Mouse (Mus musculus) hindbrain, embryonic 11.5 days (tissue): ENCODE measurements around the gene Rtp3. TPM values are rescaled to one million over a fixed set of nuclear protein-coding genes. Genes with fewer than 3 reads are reported as not detected.

Experiments used
- ATAC-seq: fragments of 200-750 bp; cut with Nextera tagmentation; 2 replicates; pipeline ENCODE4 v1.8.0; 2017; ENCODE audit warnings: mild to moderate bottlenecking, moderate TSS enrichment, moderate library complexity; ENCODE audit not compliant: low FRiP score
- DNase-seq: peaks from one replicate; pipeline ENCODE4 v3.0.0-alpha.2; 2015; ENCODE audit warnings: low spot score
- H3K27ac ChIP-seq: fragments of 300-500 bp; sonication (generic); 2 replicates; pipeline ENCODE4 v1.5.1; 2014; ENCODE audit warnings: mild to moderate bottlenecking, low read depth, low read length
- H3K27me3 ChIP-seq: fragments of 300-500 bp; sonication (generic); 2 replicates; pipeline ENCODE4 v1.6.1; 2014; ENCODE audit warnings: mild to moderate bottlenecking, low read length, moderate library complexity, mixed read lengths; ENCODE audit not compliant: control insufficient read depth, insufficient read depth
- H3K36me3 ChIP-seq: fragments of 300-500 bp; sonication (generic); 2 replicates; pipeline ENCODE4 v1.6.1; 2014; ENCODE audit warnings: mild to moderate bottlenecking, low read length, moderate library complexity, mixed read lengths; ENCODE audit not compliant: control insufficient read depth, insufficient read depth
- H3K4me1 ChIP-seq: fragments of 300-500 bp; sonication (generic); replicated peaks from 2 replicates; pipeline ENCODE4 v1.6.1; 2014; ENCODE audit warnings: low read length, mixed read lengths; ENCODE audit not compliant: control insufficient read depth, insufficient read depth
- H3K4me2 ChIP-seq: fragments of 300-500 bp; sonication (generic); replicated peaks from 2 replicates; pipeline ENCODE4 v1.6.1; 2014; ENCODE audit warnings: mild to moderate bottlenecking, low read depth, low read length
- H3K4me3 ChIP-seq: fragments of 300-500 bp; sonication (generic); 2 replicates; pipeline ENCODE4 v1.5.1; 2014; ENCODE audit warnings: low read depth, low read length
- H3K9ac ChIP-seq: fragments of 300-500 bp; sonication (generic); 2 replicates; pipeline ENCODE4 v1.6.1; 2014; ENCODE audit warnings: low read depth, low read length
- H3K9me3 ChIP-seq: fragments of 300-500 bp; sonication (generic); 2 replicates; pipeline ENCODE4 v1.6.1; 2016; ENCODE audit warnings: low read length; ENCODE audit not compliant: control insufficient read depth
- WGBS: fragments of 180-500 bp; shearing (Covaris S2); extraction: QIAGEN DNeasy Blood & Tissue Kit; methylation state at CpG from one replicate; pipeline ENCODE4 v1.1.7; 2014; 5-methylcytosine and 5-hydroxymethylcytosine counted together
- polyA plus RNA-seq: library from polyadenylated mRNA; unstranded; fragments of >200 nt; fragmentation: Nextera tagmentation; extraction: Ambion mirVana; gene quantifications from 2 replicates; pipeline ENCODE4 v1.2.1, GENCODE M21; 2014

The Rtp3 gene
- polyA plus RNA-seq, 1 experiment from 2014 or later: not detected

- H3K4me3 ChIP-seq: peak overlapping the region; percentile 49
- H3K4me1 ChIP-seq: no peaks in the 10 kb centered on the region
- peak; percentile 85 for DNase-seq
- no peak overlapping the region for H3K27ac ChIP-seq
- no peaks in the 10 kb centered on the region for H3K36me3 ChIP-seq
- peak overlapping the region; percentile 53 for H3K9ac ChIP-seq
- ATAC-seq: peak; percentile 76
- H3K4me2 ChIP-seq: peak overlapping the region; percentile 91
- 1% methylated on average over 44 of the region's 44 CpGs for WGBS
- no peaks in the 10 kb centered on the region for H3K9me3 ChIP-seq
- 0 out of 2 replicates have a peak, but pooled peaks cover 3% of the 10 kb centered on the region for H3K27me3 ChIP-seq
Measured at GRCm38 (mm10) chr9:110953550-110954461, 36.6 kb downstream of the Rtp3 start.

DNA sequence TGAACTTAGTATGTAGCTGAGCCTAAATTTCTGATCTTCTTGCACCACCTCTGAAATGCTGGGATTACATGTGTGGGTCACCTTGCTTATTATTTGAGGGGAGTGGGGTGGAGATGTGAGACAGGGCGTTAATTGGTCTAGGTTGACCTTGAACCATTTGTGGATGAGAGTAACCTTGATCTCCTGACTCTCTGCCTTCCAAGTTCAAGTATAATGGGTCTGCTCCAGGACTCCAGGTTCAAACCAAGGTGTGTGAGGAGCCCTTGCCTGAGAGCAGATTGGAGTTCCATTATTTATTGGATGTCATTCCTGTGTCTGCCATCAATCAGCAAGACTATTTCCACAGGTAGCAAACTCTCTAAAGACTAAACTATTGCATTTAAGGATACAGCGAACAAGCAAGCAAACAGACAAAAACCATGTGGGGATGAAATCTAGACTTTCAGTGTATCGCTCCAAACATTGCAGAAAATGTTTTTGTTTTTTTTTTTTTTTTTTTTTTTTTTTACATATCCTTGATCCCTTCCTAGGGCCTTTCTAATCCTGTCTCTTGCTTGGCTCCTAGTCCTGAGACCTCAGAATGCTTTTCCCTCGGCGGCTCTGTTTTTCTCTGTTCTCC is 37.3 kb downstream of the Rtp3 start:
- Histone ChIP-seq H3K27me3 (peaks cover 3% of the 10 kb centered on the region; the same call in 1 of the 2 replicates), H3K9me3 (no peaks in the 10 kb centered on the region), H3K9ac (peak overlapping the region; percentile 53), H3K36me3 (no peaks in the 10 kb centered on the region), H3K4me1 (no peaks in the 10 kb centered on the region), H3K27ac (no peak overlapping the region), H3K4me2 (peak overlapping the region; percentile 91), H3K4me3 (peak overlapping the region; percentile 49)
- ATAC-seq (no peak), DNase-seq (no peak)
- 44% methylated on average over 5 of the region's 5 CpGs for WGBS

- Histone ChIP-seq H3K9me3 (no peaks in the 10 kb centered on the region), H3K4me1 (no peaks in the 10 kb centered on the region), H3K36me3 (no peaks in the 10 kb centered on the region), H3K9ac (no peak overlapping the region), H3K27ac (no peak overlapping the region), H3K4me2 (no peak overlapping the region), H3K27me3 (peaks cover 8% of the 10 kb centered on the region), H3K4me3 (no peak overlapping the region)
- DNase-seq (no peak), ATAC-seq (no peak)
- WGBS: 53% methylated on average over 6 of the region's 6 CpGs
Measured at GRCm38 (mm10) chr9:110952398-110952797, 38.0 kb downstream of the Rtp3 start.

GRCm38 (mm10) chr9:110951866-110952265 is 38.5 kb downstream of the Rtp3 start:
- DNase-seq (no peak), ATAC-seq (no peak)
- Histone ChIP-seq H3K36me3 (no peaks in the 10 kb centered on the region), H3K27me3 (peaks cover 14% of the 10 kb centered on the region), H3K4me3 (no peak overlapping the region), H3K9me3 (no peaks in the 10 kb centered on the region), H3K9ac (no peak overlapping the region), H3K4me1 (no peaks in the 10 kb centered on the region), H3K4me2 (no peak overlapping the region), H3K27ac (no peak overlapping the region)
- 95% methylated on average over 13 of the region's 13 CpGs for WGBS

DNA sequence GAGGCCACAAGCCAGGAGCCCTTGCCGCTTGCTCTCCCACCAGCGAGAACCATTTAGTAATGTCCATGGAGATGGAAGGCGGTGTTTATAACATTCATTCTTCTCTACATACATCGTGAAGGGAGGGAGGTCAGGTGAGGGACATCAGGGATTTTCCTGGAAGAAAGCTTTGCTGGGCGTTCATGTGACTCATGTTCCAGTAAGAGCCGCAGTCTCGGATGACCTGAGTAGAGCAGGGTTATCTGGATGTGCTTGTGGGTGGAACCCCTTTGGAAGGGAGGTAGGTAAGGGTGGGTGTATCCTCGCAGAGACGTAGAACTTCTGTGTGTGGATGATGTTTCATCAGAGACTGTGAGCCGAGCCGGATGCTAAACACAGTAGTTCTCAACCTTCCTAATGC is 39.0 kb downstream of the Rtp3 start, which contains the start of gene Lrrc2:
TSS of gene Lrrc2 (plus strand) at position 149 of the 400 bp plus-strand sequence.
- Histone ChIP-seq H3K4me1 (0 out of 2 replicates have a peak, but pooled peaks cover 2% of the 10 kb centered on the region), H3K36me3 (no peaks in the 10 kb centered on the region), H3K27ac (no peak within 1 kb of the TSS), H3K4me2 (no peak within 1 kb of the TSS), H3K27me3 (peaks cover 18% of the 10 kb centered on the region), H3K4me3 (no peak within 1 kb of the TSS), H3K9me3 (no peaks in the 10 kb centered on the region), H3K9ac (no peak within 1 kb of the TSS)
- DNase-seq (no peak), ATAC-seq (no peak)
- 91% methylated on average over 11 of the region's 11 CpGs for WGBS

- 98% methylated on average over 3 of the region's 3 CpGs for WGBS
- Histone ChIP-seq H3K36me3 (no peaks in the 10 kb centered on the region), H3K4me3 (no peak overlapping the region), H3K4me1 (0 out of 2 replicates have a peak, but pooled peaks cover 2% of the 10 kb centered on the region), H3K9ac (no peak overlapping the region), H3K27ac (no peak overlapping the region), H3K4me2 (no peak overlapping the region), H3K9me3 (no peaks in the 10 kb centered on the region), H3K27me3 (peaks cover 26% of the 10 kb centered on the region)
- no peak for ATAC-seq
- no peak for DNase-seq
Measured at GRCm38 (mm10) chr9:110950109-110950508, 40.3 kb downstream of the Rtp3 start.

GRCm38 (mm10) chr9:110948813-110949310 is 41.5 kb downstream of the Rtp3 start:
- Histone ChIP-seq H3K4me3 (no peak overlapping the region), H3K36me3 (no peaks in the 10 kb centered on the region), H3K27me3 (peaks cover 34% of the 10 kb centered on the region), H3K4me2 (no peak overlapping the region), H3K4me1 (0 out of 2 replicates have a peak, but pooled peaks cover 2% of the 10 kb centered on the region), H3K9ac (no peak overlapping the region), H3K27ac (no peak overlapping the region), H3K9me3 (no peaks in the 10 kb centered on the region)
- DNase-seq (no peak), ATAC-seq (no peak)
- 66% methylated on average over 8 of the region's 8 CpGs for WGBS

GRCm38 (mm10) chr9:110947900-110948299 is 42.5 kb downstream of the Rtp3 start:
- no peaks in the 10 kb centered on the region for H3K9me3 ChIP-seq
- no peak overlapping the region for H3K27ac ChIP-seq
- H3K27me3 ChIP-seq: peaks cover 34% of the 10 kb centered on the region
- 0 out of 2 replicates have a peak, but pooled peaks cover 2% of the 10 kb centered on the region for H3K4me1 ChIP-seq
- ATAC-seq (no peak), DNase-seq (no peak)
- WGBS: 14% methylated on average over 6 of the region's 6 CpGs
- no peak overlapping the region for H3K4me3 ChIP-seq
- no peaks in the 10 kb centered on the region for H3K36me3 ChIP-seq
- H3K9ac ChIP-seq: no peak overlapping the region
- no peak overlapping the region for H3K4me2 ChIP-seq
